Mouse (Mus musculus) G1E (cell line): Measurements from ENCODE around the gene Gm9837. TPM values are rescaled to one million over a fixed set of nuclear protein-coding genes. Genes with fewer than 3 reads are reported as not detected.

Experiments
- ATAC-seq: 2 replicates; pipeline ENCODE4 v1.8.0; 2016; ENCODE audit warnings: mild to moderate bottlenecking; ENCODE audit not compliant: insufficient number of reproducible peaks, poor library complexity, low FRiP score, severe bottlenecking; ENCODE audit errors: extremely low read depth
- DNase-seq: peaks from one replicate; pipeline ENCODE4 v3.0.0; 2012; ENCODE audit warnings: low spot score
- H3K27me3 ChIP-seq: 2 replicates; pipeline ENCODE4 v1.6.1; 2012; ENCODE audit warnings: mild to moderate bottlenecking, low read length, inconsistent platforms; ENCODE audit not compliant: insufficient read depth
- H3K36me3 ChIP-seq: replicated peaks from 2 replicates; pipeline ENCODE3; 2012; ENCODE audit warnings: mild to moderate bottlenecking, inconsistent platforms
- H3K4me1 ChIP-seq: 2 replicates; pipeline ENCODE4 v1.6.1; 2012; ENCODE audit warnings: low read depth, low read length, inconsistent platforms, mixed read lengths; ENCODE audit not compliant: insufficient read depth
- H3K4me3 ChIP-seq: 2 replicates; pipeline ENCODE4 v1.5.1; 2012; ENCODE audit warnings: low read depth, mild to moderate bottlenecking, inconsistent platforms, low read length, moderate library complexity, mixed read lengths
- H3K9me3 ChIP-seq: replicated peaks from 2 replicates; pipeline ENCODE4 v1.6.1; 2012; ENCODE audit warnings: inconsistent platforms
- CTCF ChIP-seq: IDR thresholded peaks from 2 replicates; pipeline ENCODE4 v1.5.1; 2012; ENCODE audit warnings: low read depth, low read length, inconsistent platforms, mixed read lengths
- GATA1 ChIP-seq: IDR thresholded peaks from 2 replicates; pipeline ENCODE4 v1.6.1; 2012; ENCODE audit warnings: borderline replicate concordance, low read length, inconsistent platforms, mixed read lengths
- GATA2 ChIP-seq: IDR thresholded peaks from 2 replicates; pipeline ENCODE4 v1.6.1; 2012; ENCODE audit warnings: low read depth, low read length, inconsistent platforms, borderline replicate concordance
- POLR2AphosphoS5 ChIP-seq: IDR thresholded peaks from 2 replicates; pipeline ENCODE4 v1.6.1; 2012; ENCODE audit warnings: low read depth, low read length, inconsistent platforms; ENCODE audit not compliant: insufficient replicate concordance
- TAL1 ChIP-seq: conservative IDR thresholded peaks from 2 replicates; pipeline ENCODE4 v1.6.1; 2012; ENCODE audit warnings: low read depth, low read length, inconsistent platforms, mixed read lengths
- polyA plus RNA-seq: library from polyadenylated mRNA; stranded (reverse); fragments of >175 nt; gene quantifications from 2 replicates; pipeline ENCODE4 v1.2.3, GENCODE M21; 2012
- total RNA-seq, 2 experiments: library from RNA; stranded (forward) in 1 of 2; stranded (reverse) in 1 of 2; fragments of 200-1000 nt in 1 of 2; fragments of >200 nt in 1 of 2; fragmentation: Nextera tagmentation in 1 of 2; gene quantifications; 2 replicates each; pipeline ENCODE4 v1.2.3; 2014 to 2017

The Gm9837 gene
- total and polyA plus RNA-seq, 3 experiments = 0.16 TPM; not detected in 2

DNA sequence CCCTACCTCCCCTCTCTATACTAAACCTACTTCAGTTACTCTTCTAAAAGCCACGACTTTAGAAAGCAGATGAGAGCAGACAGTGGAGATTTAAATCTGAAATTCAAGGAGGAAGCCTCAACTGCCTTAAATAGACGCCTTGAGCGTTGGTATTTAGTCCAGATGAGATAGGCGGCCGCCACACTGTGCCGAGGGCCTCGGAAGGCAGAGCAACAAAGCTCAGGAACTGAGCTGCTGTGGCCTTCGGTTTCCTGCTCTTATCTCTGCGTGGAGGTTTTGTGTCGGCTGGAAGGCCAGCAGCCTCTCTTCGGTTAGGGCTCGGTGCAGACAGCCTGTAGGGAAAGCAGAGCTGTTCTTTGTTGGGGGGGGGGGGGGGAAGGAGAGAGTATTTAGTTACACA is 28.4 kb downstream of the Gm9837 start:
- no peaks in the 10 kb centered on the region for H3K36me3 ChIP-seq
- no peak overlapping the region; the same call in 1 of the 2 replicates for H3K4me3 ChIP-seq
- no peak for TF ChIP-seq GATA1
- TF ChIP-seq POLR2AphosphoS5 = no peak
- TF ChIP-seq TAL1 = no peak
- TF ChIP-seq CTCF = no peak
- no peak for TF ChIP-seq GATA2
- ATAC-seq (no peak), DNase-seq (no peak)
- peaks cover 22% of the 10 kb centered on the region for H3K27me3 ChIP-seq
- peaks cover 16% of the 10 kb centered on the region for H3K4me1 ChIP-seq
- H3K9me3 ChIP-seq = no peaks in the 10 kb centered on the region

DNA sequence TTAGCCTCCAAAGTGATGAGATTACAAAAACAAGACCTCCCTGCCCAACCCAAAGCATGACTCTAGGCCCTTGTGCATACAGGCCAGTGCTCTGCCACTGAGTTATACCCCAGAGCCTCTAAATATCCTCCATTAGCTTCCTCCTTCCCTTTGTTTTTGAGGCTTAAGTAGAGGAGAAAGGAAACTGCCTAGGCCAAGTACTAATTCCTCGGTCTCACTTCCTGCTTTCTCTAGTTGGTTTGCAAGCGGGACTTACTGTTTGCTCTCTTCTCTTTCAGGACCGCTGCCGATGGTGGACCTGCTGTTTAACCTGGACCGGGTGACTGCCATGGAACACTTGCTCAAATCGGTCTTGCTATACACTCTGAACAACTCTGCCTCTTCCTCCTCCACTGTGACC is 33.9 kb downstream of the Gm9837 start:
- Histone ChIP-seq H3K36me3 (no peaks in the 10 kb centered on the region), H3K9me3 (no peaks in the 10 kb centered on the region), H3K27me3 (peaks cover 25% of the 10 kb centered on the region), H3K4me3 (no peak overlapping the region), H3K4me1 (peaks cover 45% of the 10 kb centered on the region)
- DNase-seq = no peak
- ATAC-seq = no peak
- no peak for TF ChIP-seq GATA2

DNA sequence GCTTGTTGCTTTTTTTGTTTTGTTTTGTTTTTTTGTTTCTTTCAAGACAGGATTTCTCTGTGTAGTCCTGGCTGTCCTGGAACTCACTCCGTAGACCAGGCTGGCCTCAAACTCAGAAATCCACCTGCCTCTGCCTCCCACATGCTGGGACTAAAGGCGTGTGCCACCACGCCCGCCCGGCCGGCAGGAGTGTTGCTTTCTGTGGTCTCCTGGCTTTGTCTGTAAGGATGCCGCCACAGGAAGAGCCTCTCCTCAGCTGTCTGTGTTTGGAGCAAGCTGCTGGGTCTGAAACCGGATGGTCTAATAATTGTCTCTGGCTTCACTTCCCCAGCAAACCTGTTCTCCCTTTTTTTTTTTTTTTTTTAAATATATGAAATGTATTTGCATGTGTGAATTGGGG is 34.8 kb downstream of the Gm9837 start:
- peaks cover 23% of the 10 kb centered on the region for H3K27me3 ChIP-seq
- no peak overlapping the region for H3K4me3 ChIP-seq
- DNase-seq = no peak
- H3K36me3 ChIP-seq = no peaks in the 10 kb centered on the region
- H3K4me1 ChIP-seq = peaks cover 47% of the 10 kb centered on the region
- H3K9me3 ChIP-seq = no peaks in the 10 kb centered on the region
- no peak for TF ChIP-seq GATA2
- no peak for TF ChIP-seq CTCF
- TF ChIP-seq TAL1 = no peak
- no peak for TF ChIP-seq POLR2AphosphoS5
- TF ChIP-seq GATA1 = no peak
- no peak for ATAC-seq

DNA sequence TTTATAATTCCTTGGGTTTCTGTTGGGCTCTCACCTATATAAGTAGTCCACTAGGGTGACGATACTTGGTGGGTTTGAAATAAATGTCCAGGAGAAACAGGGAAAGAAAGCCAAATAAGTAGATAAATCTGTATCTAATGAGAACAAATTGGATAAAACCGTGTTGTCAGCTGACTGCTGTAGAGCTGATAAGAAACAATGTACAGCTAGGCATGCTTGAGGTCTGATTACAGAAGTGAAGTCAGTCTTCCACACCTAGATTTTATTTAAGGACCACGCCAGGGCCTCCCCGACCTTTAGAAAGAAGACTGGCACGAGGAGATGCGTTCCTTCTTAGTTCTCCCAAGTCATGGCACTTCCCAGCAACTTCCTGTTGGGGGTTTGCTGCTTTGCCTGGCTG is 37.2 kb downstream of the Gm9837 start:
- no peak for ATAC-seq
- no peak for TF ChIP-seq POLR2AphosphoS5
- TF ChIP-seq TAL1 = 0 out of 2 replicates have a peak, but pooled peaks have one; percentile 29
- TF ChIP-seq GATA1 = no peak
- TF ChIP-seq GATA2 = no peak
- no peak for TF ChIP-seq CTCF
- Histone ChIP-seq H3K4me3 (no peak overlapping the region; the same call in 1 of the 2 replicates), H3K27me3 (peaks cover 15% of the 10 kb centered on the region), H3K9me3 (no peaks in the 10 kb centered on the region), H3K36me3 (peaks cover 16% of the 10 kb centered on the region), H3K4me1 (peaks cover 59% of the 10 kb centered on the region)
- peak; percentile 19 for DNase-seq

DNA sequence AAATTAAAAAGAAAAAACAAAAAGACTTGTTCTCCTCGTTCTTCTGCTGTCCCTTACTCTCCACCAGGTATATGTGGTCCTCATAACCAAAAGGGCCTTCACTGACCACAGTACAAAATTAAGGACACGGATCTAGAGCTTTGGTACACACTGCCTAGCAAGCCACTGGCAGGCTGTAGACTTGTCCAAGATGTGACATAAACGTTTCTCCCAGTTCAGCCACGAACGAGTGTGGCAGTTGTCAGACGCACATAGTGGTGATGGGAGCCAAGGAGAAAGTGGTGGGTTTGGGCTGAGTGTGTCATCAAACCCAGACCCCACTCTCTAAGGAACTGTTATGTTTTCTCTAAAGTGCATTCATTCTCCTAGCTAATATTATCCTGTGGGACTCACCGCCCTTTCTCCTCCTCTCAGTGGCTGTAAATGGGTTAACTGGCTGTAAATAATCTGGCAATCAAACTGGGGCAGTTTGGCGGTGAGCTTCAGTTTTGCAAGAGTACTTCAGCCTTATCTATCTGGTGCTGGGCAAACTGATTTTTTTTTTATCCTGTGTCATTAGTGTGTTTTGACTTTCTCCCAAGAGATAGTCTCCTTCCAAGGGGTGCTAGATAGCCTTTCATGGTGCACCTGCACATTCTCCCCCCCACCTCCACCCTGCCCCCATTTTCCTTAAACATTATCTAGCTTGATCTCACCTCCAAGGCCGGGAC is 38.8 kb downstream of the Gm9837 start:
- Histone ChIP-seq H3K4me3 (peak overlapping the region; percentile 86), H3K4me1 (peaks cover 56% of the 10 kb centered on the region), H3K9me3 (no peaks in the 10 kb centered on the region), H3K36me3 (peaks cover 30% of the 10 kb centered on the region), H3K27me3 (peaks cover 3% of the 10 kb centered on the region; the same call in 1 of the 2 replicates)
- no peak for TF ChIP-seq GATA1
- TF ChIP-seq CTCF = no peak
- TF ChIP-seq GATA2 = no peak
- no peak for TF ChIP-seq TAL1
- no peak for TF ChIP-seq POLR2AphosphoS5
- DNase-seq = no peak
- ATAC-seq = 0 out of 2 replicates have a peak, but pooled peaks have one; percentile 9

DNA sequence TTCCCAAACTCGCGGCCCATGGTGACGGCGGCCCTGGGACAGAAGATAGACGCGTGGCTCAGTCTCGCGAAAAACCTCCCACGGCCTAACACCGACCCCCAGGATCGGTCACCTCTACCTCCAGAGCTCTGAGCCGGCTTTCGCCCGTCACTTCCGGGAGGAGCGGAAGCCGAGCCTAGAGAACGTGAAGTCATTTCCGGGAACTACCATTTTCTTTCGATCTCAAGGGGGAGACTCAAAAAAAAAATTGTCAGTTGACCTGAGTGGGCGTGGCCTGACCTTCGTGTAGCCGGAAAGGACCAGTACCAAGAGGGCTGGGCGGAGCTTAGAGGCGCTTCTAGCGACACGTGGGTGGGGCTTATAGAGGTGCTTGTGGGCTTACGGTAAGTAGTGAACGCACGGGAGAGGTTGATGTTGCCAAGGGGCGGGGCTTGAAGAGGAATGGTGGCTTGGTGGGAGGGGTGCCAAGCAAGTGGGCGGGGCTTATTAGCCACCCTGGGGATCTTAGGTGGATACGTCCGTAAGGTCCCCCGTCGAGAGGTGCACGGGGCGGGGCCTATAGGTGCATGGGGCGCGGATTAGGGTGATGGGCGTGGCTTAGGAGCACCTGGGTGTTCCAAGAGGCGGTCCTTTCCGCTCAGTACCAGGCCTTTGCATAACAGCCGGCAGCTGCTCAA is 39.5 kb downstream of the Gm9837 start, which contains the start of the genes Uqcrq and Gdf9:
TSS of gene Uqcrq (minus strand) at position 162 of the 677 bp plus-strand sequence.
TSS of gene Gdf9 (plus strand) at position 354 of the 677 bp plus-strand sequence.
- TF ChIP-seq GATA1 (no peak), CTCF (no peak), POLR2AphosphoS5 (no peak), GATA2 (no peak), TAL1 (no peak)
- H3K4me3 ChIP-seq = peak within 1 kb of the TSS; percentile 86

More for the DNA sequence above, 39.5 kb downstream of the Gm9837 start, which contains the start of the genes Uqcrq and Gdf9:
- peaks cover 36% of the 10 kb centered on the region for H3K36me3 ChIP-seq
- peaks cover 49% of the 10 kb centered on the region for H3K4me1 ChIP-seq
- peak; percentile 91 for ATAC-seq
- peaks cover 2% of the 10 kb centered on the region; the same call in 1 of the 2 replicates for H3K27me3 ChIP-seq
- H3K9me3 ChIP-seq = no peaks in the 10 kb centered on the region
- DNase-seq = peak; percentile 94
